Mouse (Mus musculus) right cerebral cortex, postnatal 10 days (tissue): Measurements from ENCODE around the gene Hand2.

Source experiments
- DNase-seq, 2 experiments: peaks; one replicate each; pipeline ENCODE4 v3.0.0; 2021; ENCODE audit warnings: low spot score in 2 of 2

Gene Hand2

GRCm38 (mm10) chr8:57342386-57343090 lies 21.8 kb downstream of the Hand2 start:
- no peak for DNase-seq

GRCm38 (mm10) chr8:57343731-57344315 lies 23.0 kb downstream of the Hand2 start:
- DNase-seq = no peak

GRCm38 (mm10) chr8:57344956-57345870 lies 24.4 kb downstream of the Hand2 start:
- no peak for DNase-seq

- no peak for DNase-seq
These were observed 25.6 kb downstream of the Hand2 start for GRCm38 (mm10) chr8:57346371-57346770.

- no peak for DNase-seq
These were observed 26.4 kb downstream of the Hand2 start for GRCm38 (mm10) chr8:57347141-57347540.

GRCm38 (mm10) chr8:57348251-57348650 lies 27.5 kb downstream of the Hand2 start:
- DNase-seq = no peak

- no peak for DNase-seq
These were observed 28.2 kb downstream of the Hand2 start for GRCm38 (mm10) chr8:57348866-57349520.

- no peak for DNase-seq
These were observed 31.1 kb downstream of the Hand2 start for GRCm38 (mm10) chr8:57351861-57352260.

- DNase-seq = peak; percentile 60 to 67
These were observed 32.8 kb downstream of the Hand2 start for GRCm38 (mm10) chr8:57353346-57354305.

GRCm38 (mm10) chr8:57354876-57355275 lies 34.1 kb downstream of the Hand2 start:
- DNase-seq = no peak

- DNase-seq = no peak
These were observed 35.9 kb downstream of the Hand2 start for GRCm38 (mm10) chr8:57356529-57357325.

GRCm38 (mm10) chr8:57360493-57360892 lies 39.7 kb downstream of the Hand2 start:
- no peak for DNase-seq

GRCm38 (mm10) chr8:57361003-57361805 lies 40.4 kb downstream of the Hand2 start:
- no peak for DNase-seq

GRCm38 (mm10) chr8:57362881-57363280 lies 42.1 kb downstream of the Hand2 start:
- DNase-seq = no peak

GRCm38 (mm10) chr8:57374044-57374443 lies 53.3 kb downstream of the Hand2 start:
- DNase-seq = no peak
